ENCODE assay signal across 8 mouse cellular contexts in the genomic region with DNA sequence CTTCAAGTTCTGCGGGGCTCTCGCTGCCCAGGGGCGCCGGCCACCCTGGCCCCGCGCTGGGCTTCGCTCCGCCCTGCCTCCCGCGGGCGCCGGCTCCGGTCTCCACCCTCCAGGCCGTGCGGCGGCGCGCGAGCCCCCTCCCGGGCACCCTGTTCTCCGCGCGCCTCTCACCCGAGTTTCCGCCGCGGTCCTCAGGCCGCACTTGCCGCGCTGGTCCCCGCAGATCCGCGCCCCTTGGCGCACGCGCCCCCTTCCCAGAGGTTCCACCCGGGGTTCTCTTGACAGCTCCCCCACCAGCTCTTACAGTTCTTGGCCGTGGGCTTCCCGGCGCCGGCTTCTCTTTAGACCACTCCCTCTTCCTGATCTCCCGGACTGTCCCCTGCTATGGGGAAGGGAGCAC. TPM values are rescaled to one million over a fixed set of nuclear protein-coding genes. Genes with fewer than 3 reads are reported as not detected.
DNase-seq lines count a peak whose midpoint lies in the region; ATAC-seq and TF ChIP-seq lines count a peak whose summit lies in the region.

No protein-coding gene starts in this region.

- H3K79me2 ChIP-seq in CH12.LX (replicated peaks; ENCODE audit: control insufficient read depth, extremely low read depth, insufficient read depth, poor library complexity, severe bottlenecking): no peaks in the 10 kb centered on the region

- TF ChIP-seq POLR2A in CH12.LX (IDR thresholded peaks at IDR 0.05; ENCODE audit: low read depth, low read length): no peak

- peak; percentile 18 for DNase-seq in CH12.LX (ENCODE audit: extremely low read depth)
- DNase-seq in adrenal gland, adult 18-20 months (ENCODE audit: low spot score in 2 of 2): peak; percentile 74 to 77
- peak; percentile 69 for DNase-seq in forebrain, postnatal 0 days
- DNase-seq in left cerebral cortex, postnatal 25 days (ENCODE audit: low spot score in 2 of 2): peak; percentile 52 to 74
- no peak for DNase-seq in cerebellum, adult 9-10 months

- peak overlapping the region; percentile 35 for H3K27ac ChIP-seq in CH12.LX (ENCODE audit: insufficient read depth, low read depth)
- H3K27ac ChIP-seq in forebrain, postnatal 0 days (ENCODE audit: low read depth, low read length): peak overlapping the region; percentile 84
- H3K27ac ChIP-seq in stomach, embryonic 14.5 days (ENCODE audit: low read length): peak overlapping the region; percentile 82

- peak overlapping the region; percentile 53 to 84 (median 80) for H3K4me3 ChIP-seq in CH12.LX (replicated peaks in 1 of 3; ENCODE audit: low read depth in 2 of 3, low read length in 2 of 3, poor library complexity in 1 of 3)
- peak overlapping the region; percentile 96 for H3K4me3 ChIP-seq in forebrain, postnatal 0 days (ENCODE audit: low read depth, low read length)
- H3K4me3 ChIP-seq in megakaryocyte, embryonic 14.5 days (replicated peaks): peak overlapping the region; percentile 96
- peak overlapping the region; percentile 87 for H3K4me3 ChIP-seq in stomach, embryonic 14.5 days (ENCODE audit: low read depth, low read length)

- no peaks in the 10 kb centered on the region for H3K27me3 ChIP-seq in CH12.LX (replicated peaks)
- no peaks in the 10 kb centered on the region for H3K27me3 ChIP-seq in forebrain, postnatal 0 days (ENCODE audit: insufficient read depth, low read length)
- H3K27me3 ChIP-seq in megakaryocyte, embryonic 14.5 days (replicated peaks): no peaks in the 10 kb centered on the region
- no peaks in the 10 kb centered on the region for H3K27me3 ChIP-seq in stomach, embryonic 14.5 days (ENCODE audit: control insufficient read depth, insufficient read depth, low read length)

- peak overlapping the region; percentile 78 for H3K9ac ChIP-seq in CH12.LX (ENCODE audit: insufficient read depth, low read depth)
- H3K9ac ChIP-seq in forebrain, postnatal 0 days: peak overlapping the region; percentile 73
- H3K9ac ChIP-seq in stomach, embryonic 14.5 days (replicated peaks; ENCODE audit: low read depth, low read length): peak overlapping the region; percentile 80

- dilution Hi-C loops in CH12.LX (cut with MboI; ENCODE audit: extremely low pct_ligation_motif_present, extremely low pct_unique_long_range_greater_than_20kb, low sequenced_read_pairs): no loop called here

- peak overlapping the region; percentile 69 for H3K4me2 ChIP-seq in CH12.LX (ENCODE audit: insufficient read depth, low read depth, poor library complexity, severe bottlenecking)
- peak overlapping the region; percentile 85 for H3K4me2 ChIP-seq in forebrain, postnatal 0 days (ENCODE audit: low read depth)
- H3K4me2 ChIP-seq in stomach, embryonic 14.5 days (replicated peaks; ENCODE audit: low read depth, low read length): peak overlapping the region; percentile 86

- H3K36me3 ChIP-seq in CH12.LX (replicated peaks in 1 of 2; ENCODE audit: control insufficient read depth in 1 of 2, insufficient read depth in 1 of 2, low read length in 1 of 2): peaks cover 9 to 32% of the 10 kb centered on the region in 2 experiments
- H3K36me3 ChIP-seq in forebrain, postnatal 0 days (ENCODE audit: insufficient read depth): peaks cover 27% of the 10 kb centered on the region
- peaks cover 29% of the 10 kb centered on the region for H3K36me3 ChIP-seq in megakaryocyte, embryonic 14.5 days (replicated peaks; ENCODE audit: low read length)
- peaks cover 19% of the 10 kb centered on the region for H3K36me3 ChIP-seq in stomach, embryonic 14.5 days (ENCODE audit: control insufficient read depth, insufficient read depth, low read length)

- TF ChIP-seq CTCF in CH12.LX (conservative IDR thresholded peaks at IDR 0.05 in 1 of 2, IDR thresholded peaks at IDR 0.05 in 1 of 2; ENCODE audit: low read depth in 2 of 2, low read length in 2 of 2): no peak
- TF ChIP-seq CTCF in forebrain, postnatal 0 days (IDR thresholded peaks at IDR 0.05; ENCODE audit: low read depth): no peak

- no peaks in the 10 kb centered on the region for H3K9me3 ChIP-seq in CH12.LX (replicated peaks; ENCODE audit: low read length)
- no peaks in the 10 kb centered on the region for H3K9me3 ChIP-seq in forebrain, postnatal 0 days (ENCODE audit: low read length)
- peaks cover 11% of the 10 kb centered on the region for H3K9me3 ChIP-seq in megakaryocyte, embryonic 14.5 days
- no peaks in the 10 kb centered on the region for H3K9me3 ChIP-seq in stomach, embryonic 14.5 days (ENCODE audit: control insufficient read depth, low read depth, low read length)

- intact Hi-C loops in left cerebral cortex, postnatal 25 days (cut with DNase I): loop anchor here (1.0 to 2.0 kb wide), 4 partner anchors 32 to 67 kb away; partner anchors contain the start of genes Endog, Kyat1 and Spout1

- no peak for TF ChIP-seq RAD21 in CH12.LX (IDR thresholded peaks at IDR 0.05; ENCODE audit: low read depth, low read length)

- TF ChIP-seq EP300 in CH12.LX (IDR thresholded peaks at IDR 0.05; ENCODE audit: low read length): no peak

- H3K4me1 ChIP-seq in CH12.LX (ENCODE audit: control insufficient read depth in 1 of 2, insufficient read depth in 2 of 2): peaks cover 8 to 34% of the 10 kb centered on the region in 2 experiments; a peak in 3 of 4 replicates
- peaks cover 13% of the 10 kb centered on the region for H3K4me1 ChIP-seq in forebrain, postnatal 0 days (ENCODE audit: insufficient read depth)
- H3K4me1 ChIP-seq in megakaryocyte, embryonic 14.5 days: peaks cover 62% of the 10 kb centered on the region
- H3K4me1 ChIP-seq in stomach, embryonic 14.5 days (ENCODE audit: control insufficient read depth, insufficient read depth, low read length): peaks cover 17% of the 10 kb centered on the region

- ATAC-seq in forebrain, postnatal 0 days: peak; percentile 82
- peak; percentile 41 for ATAC-seq in inflammation-experienced regulatory T-cells, adult 6 months
- ATAC-seq in stomach, embryonic 14.5 days (ENCODE audit: insufficient number of reproducible peaks, insufficient read depth, low FRiP score, low read depth): peak; percentile 88

- under 1% methylated on average over 40 of the region's 42 CpGs for WGBS in forebrain, postnatal 0 days
- WGBS in stomach, embryonic 14.5 days: under 1% methylated on average over 34 of the region's 42 CpGs

- in situ Hi-C loops in CH12.LX (cut with MboI; ENCODE audit: low pct_ligation_motif_present, low pct_unique_long_range_greater_than_20kb, low sequenced_read_pairs): no loop called here

RNA-seq across cellular contexts. Expression of gene Lrrc8a, which starts 0.4 kb away (rescaled TPM):
- total RNA-seq in CH12.LX (2012; rRNA removed) (2.8 and 3.1 TPM in 2 replicates), CH12.LX (2014; rRNA removed) (1.1 and 1.8 TPM in 2 replicates)
- 1.2 and 1.4 TPM in 2 replicates for polyA plus RNA-seq in CH12.LX (2012; ENCODE audit: insufficient read length, low read depth)
- 10 to 100 TPM; 61.9 to 64.7 TPM for total RNA-seq in adrenal gland, adult 18-20 months (2021)
- total RNA-seq in forebrain, postnatal 0 days (2014; rRNA removed): 32.3 and 44.5 TPM in 2 replicates
- 48.0 and 55.3 TPM in 2 replicates for polyA plus RNA-seq in forebrain, postnatal 0 days (2015; fragmentation: Nextera tagmentation; extraction: Ambion mirVana)
- 10 to 100 TPM; 25.6 to 36.7 (median 33.1) TPM for polyA plus RNA-seq in inflammation-experienced regulatory T-cells, adult 6 months (2017; shearing (Covaris generic))
- 10 to 100 TPM; 53.9 to 59.8 TPM for total RNA-seq in left cerebral cortex, postnatal 25 days (2021)
- polyA plus RNA-seq in megakaryocyte, embryonic 14.5 days (2012; ENCODE audit: insufficient read depth, low replicate concordance): 2.7 and 5.1 TPM in 2 replicates
- 50.0 and 51.9 TPM in 2 replicates for polyA plus RNA-seq in stomach, embryonic 14.5 days (2014; fragmentation: Nextera tagmentation; extraction: Ambion mirVana)

RNA-seq across cellular contexts. Expression of gene Gm28035, which starts 2.5 kb away (rescaled TPM):
- total RNA-seq in CH12.LX (2012; rRNA removed) (0.46 and 0.64 TPM in 2 replicates), CH12.LX (2014; rRNA removed) (0.27 TPM in 2 replicates)
- polyA plus RNA-seq in CH12.LX (2012; ENCODE audit: insufficient read length, low read depth): 0.35 and 0.36 TPM in 2 replicates
- total RNA-seq in adrenal gland, adult 18-20 months (2021): 1 to 10 TPM; 1.4 to 2.3 TPM
- 4.2 and 5.1 TPM in 2 replicates for total RNA-seq in forebrain, postnatal 0 days (2014; rRNA removed)
- polyA plus RNA-seq in forebrain, postnatal 0 days (2015; fragmentation: Nextera tagmentation; extraction: Ambion mirVana): 0.13 and 0.16 TPM in 2 replicates
- under 1 TPM in 2 of 3 experiments, not detected in 1; 0.16 to 0.17 TPM for polyA plus RNA-seq in inflammation-experienced regulatory T-cells, adult 6 months (2017; shearing (Covaris generic))
- 10 to 100 TPM in 1 of 2 experiments, 1 to 10 TPM in 1; 9.9 to 12.3 TPM for total RNA-seq in left cerebral cortex, postnatal 25 days (2021)
- polyA plus RNA-seq in megakaryocyte, embryonic 14.5 days (2012; ENCODE audit: insufficient read depth, low replicate concordance): 3.3 and 6.4 TPM in 2 replicates
- polyA plus RNA-seq in stomach, embryonic 14.5 days (2014; fragmentation: Nextera tagmentation; extraction: Ambion mirVana): 0.13 and 0.25 TPM in 2 replicates

RNA-seq across cellular contexts. Expression of gene Phyhd1, which starts 28.1 kb away (rescaled TPM):
- 3.1 and 8.9 TPM in 2 replicates for total RNA-seq in CH12.LX (2012; rRNA removed)
- 5.7 and 7.1 TPM in 2 replicates for total RNA-seq in CH12.LX (2014; rRNA removed)
- 9.7 and 11.5 TPM in 2 replicates for polyA plus RNA-seq in CH12.LX (2012; ENCODE audit: insufficient read length, low read depth)
- 10 to 100 TPM; 13.6 to 18.0 TPM for total RNA-seq in adrenal gland, adult 18-20 months (2021)
- 6.3 and 15.7 TPM in 2 replicates for total RNA-seq in forebrain, postnatal 0 days (2014; rRNA removed)
- polyA plus RNA-seq in forebrain, postnatal 0 days (2015; fragmentation: Nextera tagmentation; extraction: Ambion mirVana): 5.0 and 6.3 TPM in 2 replicates
- polyA plus RNA-seq in inflammation-experienced regulatory T-cells, adult 6 months (2017; shearing (Covaris generic)): 1 to 10 TPM; 2.5 to 4.8 (median 4.3) TPM
- 10 to 100 TPM; 18.8 to 19.7 TPM for total RNA-seq in left cerebral cortex, postnatal 25 days (2021)
- 6.7 and 11.3 TPM in 2 replicates for polyA plus RNA-seq in megakaryocyte, embryonic 14.5 days (2012; ENCODE audit: insufficient read depth, low replicate concordance)
- polyA plus RNA-seq in stomach, embryonic 14.5 days (2014; fragmentation: Nextera tagmentation; extraction: Ambion mirVana): 16.2 and 17.6 TPM in 2 replicates

RNA-seq across cellular contexts. Expression of gene Kyat1, which starts 32.2 kb away (rescaled TPM):
- 5.3 and 7.0 TPM in 2 replicates for total RNA-seq in CH12.LX (2012; rRNA removed)
- total RNA-seq in CH12.LX (2014; rRNA removed): 5.0 and 5.5 TPM in 2 replicates
- 5.2 and 5.4 TPM in 2 replicates for polyA plus RNA-seq in CH12.LX (2012; ENCODE audit: insufficient read length, low read depth)
- total RNA-seq in adrenal gland, adult 18-20 months (2021): 10 to 100 TPM; 18.2 to 26.3 TPM
- total RNA-seq in forebrain, postnatal 0 days (2014; rRNA removed): 18.3 and 22.6 TPM in 2 replicates
- polyA plus RNA-seq in forebrain, postnatal 0 days (2015; fragmentation: Nextera tagmentation; extraction: Ambion mirVana): 14.7 and 15.7 TPM in 2 replicates
- polyA plus RNA-seq in inflammation-experienced regulatory T-cells, adult 6 months (2017; shearing (Covaris generic)): 1 to 10 TPM; 6.0 to 8.8 (median 8.2) TPM
- 10 to 100 TPM; 12.2 to 16.7 TPM for total RNA-seq in left cerebral cortex, postnatal 25 days (2021)
- 7.7 TPM in 1 of 2 replicates, not detected in the other for polyA plus RNA-seq in megakaryocyte, embryonic 14.5 days (2012; ENCODE audit: insufficient read depth, low replicate concordance)
- polyA plus RNA-seq in stomach, embryonic 14.5 days (2014; fragmentation: Nextera tagmentation; extraction: Ambion mirVana): 13.9 and 15.7 TPM in 2 replicates

RNA-seq across cellular contexts. Expression of gene Gm28038, which starts 43.0 kb away (rescaled TPM):
- total RNA-seq in CH12.LX (2012; rRNA removed) (not detected in 2 replicates), CH12.LX (2014; rRNA removed) (not detected in 2 replicates)
- polyA plus RNA-seq in CH12.LX (2012; ENCODE audit: insufficient read length, low read depth): 7.4 TPM in 1 of 2 replicates, not detected in the other
- total RNA-seq in adrenal gland, adult 18-20 months (2021): not detected
- total RNA-seq in forebrain, postnatal 0 days (2014; rRNA removed): 2.4 TPM in 1 of 2 replicates, not detected in the other
- not detected in 2 replicates for polyA plus RNA-seq in forebrain, postnatal 0 days (2015; fragmentation: Nextera tagmentation; extraction: Ambion mirVana)
- 1 to 10 TPM in 1 of 3 experiments, not detected in 2; 7.1 TPM for polyA plus RNA-seq in inflammation-experienced regulatory T-cells, adult 6 months (2017; shearing (Covaris generic))
- total RNA-seq in left cerebral cortex, postnatal 25 days (2021): 1 to 10 TPM in 1 of 2 experiments, not detected in 1; 1.3 TPM
- polyA plus RNA-seq in megakaryocyte, embryonic 14.5 days (2012; ENCODE audit: insufficient read depth, low replicate concordance): not detected in 2 replicates
- not detected in 2 replicates for polyA plus RNA-seq in stomach, embryonic 14.5 days (2014; fragmentation: Nextera tagmentation; extraction: Ambion mirVana)
